Mouse (Mus musculus) kidney, postnatal 36 days (tissue): ENCODE measurements around the gene Trim26.
A peak's percentile ranks its signal among the peaks of the same experiment; 100 is the strongest.

ENCODE experiments used
- DNase-seq, 2 experiments: peaks; one replicate each; pipeline ENCODE4 v3.0.0; 2021 to 2022; ENCODE audit warnings: mixed read lengths in 2 of 2

Trim26 gene

GRCm38 (mm10) chr17:36900691-36901090 is 63.8 kb downstream of the Trim26 start:
- no peak for DNase-seq

GRCm38 (mm10) chr17:36903651-36904050 is 66.7 kb downstream of the Trim26 start:
- DNase-seq: no peak

DNA sequence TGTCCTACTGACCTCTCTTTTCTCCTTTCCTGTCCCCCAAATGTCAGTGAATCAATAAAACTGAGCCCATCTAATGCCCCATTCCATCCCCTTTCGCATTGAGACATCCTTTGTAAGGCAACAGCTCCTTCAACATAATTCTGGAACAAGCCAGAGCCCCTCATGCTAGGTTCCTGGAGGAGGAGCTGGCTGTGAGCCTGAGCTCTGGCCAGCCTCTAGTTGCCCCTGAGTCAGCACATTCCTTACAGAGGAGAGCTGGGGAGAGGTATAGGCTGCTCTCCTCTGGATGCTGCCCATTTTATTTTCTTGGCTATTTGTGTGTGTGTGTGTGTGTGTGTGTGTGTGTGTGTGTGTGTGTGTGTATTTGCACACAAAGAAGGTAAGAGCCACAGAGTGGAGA is 71.3 kb downstream of the Trim26 start:
- peak in 1 of 2 experiments; percentile 11 for DNase-seq
